Mouse (Mus musculus) right cerebral cortex, postnatal 10 days (tissue): Measurements from ENCODE around the gene Krt34.

Experiments
- DNase-seq, 2 experiments: peaks; one replicate each; pipeline ENCODE4 v3.0.0; 2021; ENCODE audit warnings: low spot score in 2 of 2

The Krt34 gene

GRCm38 (mm10) chr11:99999091-99999490, 42.3 kb downstream of the Krt34 start:
- no peak for DNase-seq

DNA sequence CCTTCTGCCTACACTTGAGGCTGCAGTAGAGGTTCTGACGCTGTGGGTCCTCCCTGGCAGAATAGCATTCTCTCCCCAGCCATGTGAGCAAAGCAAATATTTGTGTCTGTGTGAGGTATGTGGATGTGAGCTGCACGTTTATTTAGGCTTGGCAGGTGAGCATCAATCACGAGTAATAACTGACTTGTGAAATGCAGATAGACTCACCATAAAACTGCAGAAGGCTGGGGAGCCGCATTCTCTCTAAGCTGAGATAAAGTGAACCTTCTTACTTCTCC, 47.0 kb downstream of the Krt34 start:
- DNase-seq = no peak

- DNase-seq = peak in 1 of 2 experiments; percentile 23
Measured at GRCm38 (mm10) chr11:99993620-99994383, 47.6 kb downstream of the Krt34 start, which contains the start of gene Krtap17-1. Gene Krtap17-1 (minus strand): TSS chr11:99993994.

GRCm38 (mm10) chr11:99990571-99990970, 50.8 kb downstream of the Krt34 start:
- DNase-seq = no peak

- no peak for DNase-seq
Measured at GRCm38 (mm10) chr11:99989881-99990405, 51.4 kb downstream of the Krt34 start.

DNA sequence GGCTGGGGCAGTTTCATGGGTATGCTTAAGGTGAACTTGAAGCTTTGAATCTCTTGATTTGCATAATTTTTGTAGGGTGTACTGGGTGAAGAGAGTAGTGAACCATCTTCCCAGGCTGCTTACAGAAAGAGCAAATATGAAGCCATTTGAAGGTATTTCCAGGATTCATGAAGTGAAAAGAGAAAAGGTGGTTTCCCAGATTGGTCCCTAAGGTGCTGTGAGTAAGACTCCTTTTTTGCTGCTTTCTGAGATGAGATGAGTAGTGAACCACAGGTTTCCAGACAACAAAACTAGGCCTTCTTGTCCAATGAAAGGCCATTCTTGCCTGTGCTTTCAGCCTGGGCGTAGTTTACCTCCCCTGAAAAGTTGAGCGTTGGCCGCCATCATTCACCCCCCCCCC, 52.8 kb downstream of the Krt34 start:
- DNase-seq = no peak
